Mouse (Mus musculus) heart, adult 2 months (tissue): ENCODE measurements around the gene D430041D05Rik.

Source experiments
- CTCF ChIP-seq: fragments of 200-600 bp; IDR thresholded peaks from 2 replicates; pipeline ENCODE4 v1.8.1; 2022; ENCODE audit warnings: antibody characterized with exemption, mild to moderate bottlenecking, moderate library complexity
- EP300 ChIP-seq: fragments of 200-500 bp; IDR thresholded peaks from 2 replicates; pipeline ENCODE4 v1.6.1; 2011; ENCODE audit warnings: low read depth, low read length, control low read depth; ENCODE audit not compliant: insufficient read depth
- POLR2A ChIP-seq: fragments of 200-500 bp; IDR thresholded peaks from 2 replicates; pipeline ENCODE4 v1.6.1; 2011; ENCODE audit warnings: mild to moderate bottlenecking, low read depth, low read length, control low read depth; ENCODE audit not compliant: insufficient read depth

DNA sequence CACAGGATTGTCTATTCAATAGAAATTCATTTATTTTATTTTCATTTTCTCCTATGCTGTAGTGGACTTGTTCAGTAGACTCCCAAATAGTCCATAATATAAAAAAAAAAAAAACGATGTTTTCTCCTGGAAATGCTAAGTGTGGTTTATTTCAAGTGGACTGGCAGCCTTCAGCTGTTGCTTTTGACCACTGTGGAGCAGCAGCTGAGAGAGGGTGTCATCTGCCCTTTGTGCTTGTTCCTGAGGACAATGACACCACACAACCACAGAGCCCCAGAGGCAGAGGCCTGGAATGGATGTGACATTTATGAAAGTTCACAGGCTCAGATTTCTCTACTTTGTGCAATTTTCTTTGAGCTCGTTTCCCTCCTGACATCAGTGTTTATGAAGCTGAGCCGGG is 124.0 kb downstream of the D430041D05Rik start:
- TF ChIP-seq CTCF: no peak
- TF ChIP-seq EP300: no peak
- TF ChIP-seq POLR2A: no peak
